8 mouse cellular contexts compared by ENCODE assay signal in genomic region chr3:154646638-154647442, GRCm38 (mm10). TPM values are rescaled to one million over a fixed set of nuclear protein-coding genes. Genes with fewer than 3 reads are reported as not detected.
DNase-seq lines count a peak whose midpoint lies in the region; ATAC-seq and TF ChIP-seq lines count a peak whose summit lies in the region.

No protein-coding gene starts in this region.

- no peaks in the 10 kb centered on the region for H3K4me1 ChIP-seq in heart, embryonic 15.5 days (replicated peaks)
- no peaks in the 10 kb centered on the region for H3K4me1 ChIP-seq in liver, embryonic 14.5 days (replicated peaks; ENCODE audit: control insufficient read depth in 2 of 2, insufficient read depth in 2 of 2, low read length in 1 of 2)

- peak; percentile 29; the same call in 1 of the 2 replicates for TF ChIP-seq CTCF in liver, embryonic 14.5 days (IDR thresholded peaks at IDR 0.05; ENCODE audit: low read depth)

- H3K36me3 ChIP-seq in heart, embryonic 15.5 days = no peaks in the 10 kb centered on the region
- H3K36me3 ChIP-seq in liver, embryonic 14.5 days (replicated peaks; ENCODE audit: control insufficient read depth, insufficient read depth, low read depth) = no peaks in the 10 kb centered on the region

- ATAC-seq in heart, embryonic 15.5 days (replicated peaks; ENCODE audit: insufficient number of reproducible peaks, insufficient read depth, low FRiP score, low read depth) = no peak
- no peak for ATAC-seq in liver, embryonic 14.5 days (ENCODE audit: insufficient read depth)

- peak; percentile 58 to 61 for DNase-seq in cerebellum, postnatal 10 days
- no peak for DNase-seq in cerebellum, adult 11-12 months
- DNase-seq in 3T3-L1 (ENCODE audit: low read depth, low spot score) = peak; percentile 59
- DNase-seq in brain, adult 2 months (ENCODE audit: low read depth, low spot score) = peak; percentile 69
- DNase-seq in liver, embryonic 14.5 days (ENCODE audit: low read depth in 3 of 3, low spot score in 3 of 3) = peak in 1 of 3 experiments; percentile 3
- DNase-seq in retina, postnatal 7 days (ENCODE audit: low read depth, low spot score) = peak; percentile 41
- no peak for DNase-seq in adrenal gland, postnatal 36 days

- WGBS in heart, embryonic 15.5 days = 47% methylated on average over 29 of the region's 29 CpGs
- 44% methylated on average over 29 of the region's 29 CpGs for WGBS in liver, embryonic 14.5 days (ENCODE audit: insufficient replicate concordance)

- peak overlapping the region; percentile 33 for H3K4me3 ChIP-seq in heart, embryonic 15.5 days
- no peak overlapping the region for H3K4me3 ChIP-seq in liver, embryonic 14.5 days (ENCODE audit: insufficient read depth in 1 of 2, low read depth in 2 of 2, low read length in 2 of 2)

- no peak for TF ChIP-seq EP300 in liver, embryonic 14.5 days (IDR thresholded peaks at IDR 0.05; ENCODE audit: low read depth)

- peaks cover 16% of the 10 kb centered on the region; the same call in 1 of the 2 replicates for H3K27me3 ChIP-seq in heart, embryonic 15.5 days
- no peaks in the 10 kb centered on the region; the same call in 1 of the 2 replicates for H3K27me3 ChIP-seq in liver, embryonic 14.5 days (ENCODE audit: control insufficient read depth, insufficient read depth, low read length)

- H3K27ac ChIP-seq in heart, embryonic 15.5 days = no peak overlapping the region
- no peak overlapping the region for H3K27ac ChIP-seq in liver, embryonic 14.5 days

- peak overlapping the region; percentile 59 for H3K4me2 ChIP-seq in heart, embryonic 15.5 days
- no peak overlapping the region for H3K4me2 ChIP-seq in liver, embryonic 14.5 days (ENCODE audit: low read depth)

- H3K9me3 ChIP-seq in heart, embryonic 15.5 days (replicated peaks) = no peaks in the 10 kb centered on the region
- H3K9me3 ChIP-seq in liver, embryonic 14.5 days (ENCODE audit: control insufficient read depth, low read length) = no peaks in the 10 kb centered on the region

- no peak overlapping the region for H3K9ac ChIP-seq in heart, embryonic 15.5 days
- no peak overlapping the region for H3K9ac ChIP-seq in liver, embryonic 14.5 days (replicated peaks)

RNA-seq across cellular contexts. Expression of gene Erich3, which starts 16.8 kb away (rescaled TPM):
- 0.15 and 0.68 TPM in 2 replicates for polyA plus RNA-seq in heart, embryonic 15.5 days (2015; fragmentation: Nextera tagmentation; extraction: Ambion mirVana)
- 0.01 TPM in 2 replicates for polyA plus RNA-seq in liver, embryonic 14.5 days (2012; rRNA removed)
- polyA plus RNA-seq in liver, embryonic 14.5 days (2014; fragmentation: Nextera tagmentation; extraction: Ambion mirVana) = not detected in 2 replicates
- total RNA-seq in adrenal gland, postnatal 36 days (2021) = under 1 TPM; 0.13 to 0.36 TPM

RNA-seq across cellular contexts. Expression of gene Tyw3, which starts 49.9 kb away (rescaled TPM):
- polyA plus RNA-seq in heart, embryonic 15.5 days (2015; fragmentation: Nextera tagmentation; extraction: Ambion mirVana) = 8.1 and 10.0 TPM in 2 replicates
- 1.9 and 4.4 TPM in 2 replicates for polyA plus RNA-seq in liver, embryonic 14.5 days (2012; rRNA removed)
- polyA plus RNA-seq in liver, embryonic 14.5 days (2014; fragmentation: Nextera tagmentation; extraction: Ambion mirVana) = 2.8 and 4.9 TPM in 2 replicates
- 1 to 10 TPM; 3.1 to 4.5 TPM for total RNA-seq in adrenal gland, postnatal 36 days (2021)

RNA-seq across cellular contexts. Expression of gene Cryz, which starts 50.3 kb away (rescaled TPM):
- 9.2 and 9.6 TPM in 2 replicates for polyA plus RNA-seq in heart, embryonic 15.5 days (2015; fragmentation: Nextera tagmentation; extraction: Ambion mirVana)
- 6.4 and 7.7 TPM in 2 replicates for polyA plus RNA-seq in liver, embryonic 14.5 days (2012; rRNA removed)
- 14.7 and 16.1 TPM in 2 replicates for polyA plus RNA-seq in liver, embryonic 14.5 days (2014; fragmentation: Nextera tagmentation; extraction: Ambion mirVana)
- 10 to 100 TPM; 18.3 to 20.4 TPM for total RNA-seq in adrenal gland, postnatal 36 days (2021)

Comparison
In these comparisons a context has a peak if more than half of its experiments do, and no peak if none do; other contexts are left out.
1. DNase-seq: peak in cerebellum, postnatal 10 days (2 of 2), 3T3-L1 (single experiment), brain, adult 2 months (single experiment) and retina, postnatal 7 days (single experiment); none in cerebellum, adult 11-12 months (single experiment) and adrenal gland, postnatal 36 days (0 of 2).